ENCODE assay signal across 14 mouse cellular contexts in genomic region chr6:92874854-92875253, GRCm38 (mm10). TPM values are rescaled to one million over a fixed set of nuclear protein-coding genes. Genes with fewer than 3 reads are reported as not detected.
DNase-seq lines count a peak whose midpoint lies in the region.
"Had no signal": no experiment of that assay in that cellular context is flagged by ENCODE, and none has a peak within 500 bp of the region (broad histone marks: within the 10 kb centered on the region; RNA-seq: fewer than 3 reads in every experiment).

No protein-coding gene starts in this region.

- DNase-seq in adrenal gland, adult 2 months, result peak; percentile 52
- no peak for DNase-seq in adrenal gland, postnatal 10 days
- DNase-seq in kidney, adult 11 months, result peak; percentile 37
- no peak for DNase-seq in kidney, postnatal 4 days
- DNase-seq in heart, postnatal 14 days, result peak; percentile 30 to 41
- peak; percentile 41 for DNase-seq in lung, postnatal 14 days
- DNase-seq in c-Kit-positive CD71-positive TER-119-positive erythroid progenitor cells, embryonic 14.5 days (ENCODE audit: low spot score), result no peak
- no peak for DNase-seq in ovary, adult 18-20 months (ENCODE audit: low spot score)

- intact Hi-C loops in heart, postnatal 14 days (cut with DNase I), result loop anchor here (2.0 to 10.0 kb wide), 4 partner anchors 68 to 670 kb away; partner anchors contain the start of gene Adamts9

RNA-seq across cellular contexts. Expression of gene Gm15737, which starts 5.7 kb away (rescaled TPM):
- under 1 TPM; 0.06 to 0.07 TPM for total RNA-seq in adrenal gland, adult 2 months (2021)
- polyA plus RNA-seq in adrenal gland, adult 2 months (2012; rRNA removed), result 0.02 TPM in 1 of 2 replicates, not detected in the other
- not detected for total RNA-seq in adrenal gland, postnatal 10 days (2021)
- under 1 TPM; 0.36 to 0.37 TPM for total RNA-seq in heart, postnatal 14 days (2021)
- total RNA-seq: left cerebral cortex, postnatal 14 days had no signal
- polyA plus RNA-seq: cerebellum, adult 2 months; hindbrain, embryonic 13.5 days; liver, embryonic 15.5 days; spleen, adult 2 months had no signal

RNA-seq across cellular contexts. Expression of gene A730049H05Rik, which starts 58.6 kb away (rescaled TPM):
- total RNA-seq in adrenal gland, adult 2 months (2021), result 1 to 10 TPM; 1.9 to 5.3 TPM
- polyA plus RNA-seq in adrenal gland, adult 2 months (2012; rRNA removed), result 0.10 and 0.24 TPM in 2 replicates
- total RNA-seq in adrenal gland, postnatal 10 days (2021), result 1 to 10 TPM in 1 of 2 experiments, under 1 TPM in 1; 0.45 to 1.1 TPM
- total RNA-seq in heart, postnatal 14 days (2021), result under 1 TPM; 0.12 to 0.22 TPM
- total RNA-seq: left cerebral cortex, postnatal 14 days had no signal
- polyA plus RNA-seq: large intestine, adult 2 months; liver, embryonic 15.5 days had no signal

Comparison
In these comparisons a context has a peak if more than half of its experiments do, and no peak if none do; other contexts are left out.
1. DNase-seq: peak in adrenal gland, adult 2 months (single experiment), kidney, adult 11 months (single experiment), heart, postnatal 14 days (2 of 2) and lung, postnatal 14 days (single experiment); none in adrenal gland, postnatal 10 days (single experiment), kidney, postnatal 4 days (0 of 2), c-Kit-positive CD71-positive TER-119-positive erythroid progenitor cells, embryonic 14.5 days (single experiment) and ovary, adult 18-20 months (single experiment).